Mouse (Mus musculus): ENCODE measurements around the gene Kifc1.

DNA sequence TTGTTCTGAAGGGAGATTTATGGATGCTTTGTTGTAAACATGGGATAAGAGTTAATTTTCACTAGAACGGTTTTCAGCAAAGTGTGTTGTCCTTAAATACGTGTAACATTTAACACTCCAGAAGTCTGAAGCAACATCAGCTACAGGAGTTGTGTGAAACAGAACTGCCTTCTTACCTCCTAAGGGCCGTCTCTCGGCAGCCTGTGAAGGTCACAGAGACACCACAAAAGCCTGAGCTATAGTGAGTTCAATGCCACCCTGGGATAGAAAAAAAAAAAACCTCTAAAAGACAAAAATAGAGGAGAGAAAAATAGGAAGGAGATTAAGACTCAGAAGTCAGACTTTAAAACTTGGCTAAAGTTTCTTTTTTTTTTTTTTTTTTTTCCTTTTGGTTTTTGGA is 11.6 kb upstream of the Kifc1 start:
- TF ChIP-seq CTCF (IDR thresholded peaks at IDR 0.05; ENCODE audit: low read depth, low read length) (no peak), POLR2A (IDR thresholded peaks at IDR 0.05; ENCODE audit: extremely low read depth, insufficient read depth, low read length) (no peak)
